Mouse (Mus musculus): ENCODE data around the gene Cdkn1b.

Gene Cdkn1b

DNA sequence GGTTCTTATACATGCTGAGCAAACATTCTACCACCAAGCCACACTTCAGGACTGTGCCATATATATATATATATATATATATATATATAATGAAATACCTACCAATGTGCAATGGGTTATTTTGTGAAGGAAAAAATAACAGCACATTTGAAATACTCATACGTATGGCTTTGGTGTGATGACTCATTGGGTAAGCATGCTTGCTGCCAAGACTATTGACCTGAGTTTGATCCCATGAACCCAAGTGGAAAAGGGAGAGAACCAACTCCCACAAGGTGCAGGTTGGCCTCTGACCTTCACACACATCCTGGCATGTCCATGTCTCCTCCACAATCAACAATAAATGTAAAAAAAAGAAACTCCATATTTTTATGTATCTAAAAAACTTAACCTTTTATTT lies 48.1 kb downstream of the Cdkn1b start:
- DNase-seq (ENCODE audit: low spot score): no peak

DNA sequence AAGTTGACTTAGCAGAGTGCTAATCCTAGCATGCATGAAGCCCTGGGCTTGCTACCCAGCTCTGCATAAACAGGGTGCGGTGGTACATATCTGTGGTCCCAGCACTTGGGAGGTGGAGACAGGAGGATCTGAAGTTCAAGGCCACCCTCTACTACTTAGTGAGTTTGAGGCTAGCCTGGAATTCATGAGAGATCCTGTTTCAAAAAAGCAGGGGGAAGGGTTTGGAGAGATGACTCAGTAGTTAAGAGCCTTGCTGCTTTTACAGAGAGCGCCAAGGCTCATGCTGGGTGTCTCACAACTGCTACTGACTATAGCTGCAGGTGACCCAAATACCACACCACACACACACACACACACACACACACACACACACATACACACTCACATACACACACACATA lies 49.3 kb downstream of the Cdkn1b start:
- DNase-seq (ENCODE audit: low spot score): no peak

DNA sequence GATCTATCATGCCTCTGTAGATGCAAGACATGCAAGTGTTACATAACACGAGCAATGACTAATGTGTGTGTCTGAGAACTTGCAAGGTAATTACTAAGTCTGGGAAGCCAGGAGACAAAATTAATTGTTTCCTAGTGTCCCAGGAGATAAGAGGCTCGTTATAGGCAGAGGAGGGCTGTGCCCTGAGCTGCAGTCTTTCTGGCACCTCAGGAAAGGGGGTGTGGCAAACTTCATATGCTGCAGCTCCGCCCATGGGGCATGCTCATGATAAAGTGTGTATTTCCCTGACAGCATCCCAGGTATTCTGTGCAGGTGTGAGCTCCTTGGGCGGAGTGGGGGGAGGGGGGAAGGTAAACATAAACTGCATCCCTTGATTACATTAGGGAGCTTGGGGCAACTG lies 51.9 kb downstream of the Cdkn1b start:
- no peak for DNase-seq (ENCODE audit: low spot score)

Data from adipocyte (in vitro differentiated cells).